Mouse (Mus musculus) left cerebral cortex, adult 9 months (tissue): ENCODE results near the gene Skida1.

Source experiments
- DNase-seq, 2 experiments: peaks; one replicate each; pipeline ENCODE4 v3.0.0; 2022; ENCODE audit warnings: low spot score in 2 of 2

Skida1 gene

GRCm38 (mm10) chr2:18015581-18015980 lies 33.3 kb downstream of the Skida1 start:
- no peak for DNase-seq

DNA sequence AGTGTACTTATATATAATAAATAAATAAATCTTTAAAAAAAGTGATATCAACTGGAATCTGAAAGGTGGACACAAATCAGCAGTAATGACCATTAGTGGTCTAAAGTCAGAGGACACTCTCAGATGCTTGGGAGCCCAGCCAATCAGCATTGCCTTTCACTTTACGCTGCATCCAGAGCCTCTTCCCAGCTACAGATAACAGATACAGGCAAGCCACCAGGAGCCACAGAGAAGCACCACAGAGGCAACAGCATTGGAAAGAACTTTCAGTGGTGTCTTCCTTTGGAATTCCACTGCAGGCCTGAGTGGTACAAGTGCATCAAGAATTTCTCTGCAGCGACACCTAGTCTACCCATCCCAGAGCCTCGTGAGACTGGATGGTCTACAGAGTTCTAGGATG lies 36.0 kb downstream of the Skida1 start:
- DNase-seq = no peak

DNA sequence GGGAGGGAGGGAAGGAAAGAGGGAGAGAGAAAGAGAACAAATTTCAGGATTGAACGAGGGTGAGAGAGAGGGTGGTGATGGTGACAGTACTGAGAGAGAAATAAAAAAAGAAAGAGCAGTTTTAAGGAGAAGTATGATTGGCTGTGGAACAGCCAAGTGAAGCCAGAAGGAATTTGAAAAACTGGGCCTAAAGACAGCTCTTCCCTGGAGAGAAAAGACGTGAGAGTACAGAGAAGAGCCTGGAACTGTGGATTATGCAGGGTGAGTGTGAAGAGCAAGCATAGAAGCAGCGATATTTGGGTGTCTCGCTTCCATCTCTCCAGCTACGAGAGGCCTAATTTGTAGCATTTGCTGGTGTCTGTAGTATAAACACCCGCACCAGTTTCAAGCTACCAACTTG lies 37.6 kb downstream of the Skida1 start:
- DNase-seq = no peak

DNA sequence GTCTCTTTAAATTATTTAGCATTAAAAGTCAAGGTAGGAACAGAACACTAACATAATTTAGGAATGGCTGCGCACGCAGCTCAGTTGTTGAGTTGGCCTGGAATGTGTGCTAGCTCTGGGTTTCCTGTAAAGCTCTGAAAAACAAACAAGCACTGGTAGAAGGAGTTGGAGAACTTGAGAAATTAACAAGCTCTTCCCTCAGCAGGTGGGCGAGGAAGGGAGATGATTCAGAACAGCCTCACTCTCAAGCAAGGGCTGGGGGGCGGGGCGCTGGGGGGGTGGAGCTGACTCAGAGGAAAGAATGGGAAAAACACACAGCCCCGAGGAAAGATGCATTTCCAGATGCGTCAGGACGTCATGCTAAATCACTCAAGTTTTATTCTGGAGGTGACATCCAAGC lies 43.7 kb downstream of the Skida1 start:
- peak in 1 of 2 experiments; percentile 13 for DNase-seq

- no peak for DNase-seq
These were observed 44.6 kb downstream of the Skida1 start for GRCm38 (mm10) chr2:18004286-18004685.

GRCm38 (mm10) chr2:18002306-18002705 lies 46.5 kb downstream of the Skida1 start:
- DNase-seq = no peak

- no peak for DNase-seq
These were observed 52.0 kb downstream of the Skida1 start, which contains the start of gene H2al2a for GRCm38 (mm10) chr2:17996858-17997257. H2al2a (minus strand) TSS chr2:17996958.
